Mouse (Mus musculus) CH12.LX (cell line): Measurements from ENCODE around the gene D130043K22Rik. TPM values are rescaled to one million over a fixed set of nuclear protein-coding genes. Genes with fewer than 3 reads are reported as not detected.

Experiments
- DNase-seq: peaks from one replicate; pipeline ENCODE4 v3.0.0-alpha.2; 2013; ENCODE audit errors: extremely low read depth
- H3K27ac ChIP-seq: 2 replicates; pipeline ENCODE4 v1.5.1; 2012; ENCODE audit warnings: low read depth, mild to moderate bottlenecking, control low read depth, moderate library complexity; ENCODE audit not compliant: insufficient read depth
- H3K27me3 ChIP-seq: replicated peaks from 2 replicates; pipeline ENCODE3; 2012; ENCODE audit warnings: inconsistent platforms
- H3K36me3 ChIP-seq, 2 experiments: replicated peaks in 1 of 2; 2 replicates each; pipeline versions ENCODE3 to v1.6.1; 2012; ENCODE audit warnings: inconsistent platforms in 1 of 2, low read length in 1 of 2, mild to moderate bottlenecking in 1 of 2, mixed read lengths in 1 of 2, moderate library complexity in 1 of 2; ENCODE audit not compliant: control insufficient read depth in 1 of 2, insufficient read depth in 1 of 2
- H3K4me1 ChIP-seq, 2 experiments: 2 replicates each; pipeline ENCODE4 v1.6.1; 2012; ENCODE audit warnings: inconsistent platforms in 1 of 2, moderate library complexity in 1 of 2; ENCODE audit not compliant: insufficient read depth in 2 of 2, control insufficient read depth in 1 of 2
- H3K4me2 ChIP-seq: 2 replicates; pipeline ENCODE4 v1.6.1; 2012; ENCODE audit warnings: low read depth, mild to moderate bottlenecking, control low read depth; ENCODE audit not compliant: poor library complexity, insufficient read depth, severe bottlenecking
- H3K4me3 ChIP-seq, 3 experiments: fragments of 150-350 bp in 1 of 3; sonication (generic) in 1 of 3; replicated peaks in 1 of 3; 2 replicates each; pipeline versions ENCODE3 to v1.5.1; 2011 to 2012; ENCODE audit warnings: low read depth in 2 of 3, low read length in 2 of 3, mild to moderate bottlenecking in 2 of 3, moderate library complexity in 2 of 3, control low read depth in 1 of 3, improper control_type of control experiment in 1 of 3, inconsistent platforms in 1 of 3, mixed read lengths in 1 of 3; ENCODE audit not compliant: poor library complexity in 1 of 3
- H3K79me2 ChIP-seq: replicated peaks from 2 replicates; pipeline ENCODE4 v1.6.1; 2012; ENCODE audit warnings: mild to moderate bottlenecking, moderate library complexity; ENCODE audit not compliant: control insufficient read depth, poor library complexity, insufficient read depth, severe bottlenecking; ENCODE audit errors: extremely low read depth
- H3K9ac ChIP-seq: 2 replicates; pipeline ENCODE4 v1.6.1; 2012; ENCODE audit warnings: low read depth, mild to moderate bottlenecking, control low read depth, moderate library complexity; ENCODE audit not compliant: insufficient read depth
- H3K9me3 ChIP-seq: replicated peaks from 2 replicates; pipeline ENCODE3; 2012; ENCODE audit warnings: low read length, inconsistent platforms, mixed read lengths
- CHD2 ChIP-seq: IDR thresholded peaks from 2 replicates; pipeline ENCODE4 v1.6.1; 2011; ENCODE audit warnings: low read length, improper control_type of control experiment
- E2F4 ChIP-seq: IDR thresholded peaks from 2 replicates; pipeline ENCODE4 v1.6.1; 2011; ENCODE audit warnings: low read depth, low read length, improper control_type of control experiment; ENCODE audit not compliant: insufficient replicate concordance
- ELF1 ChIP-seq: IDR thresholded peaks from 2 replicates; pipeline ENCODE4 v1.6.1; 2014; ENCODE audit warnings: low read depth, mild to moderate bottlenecking, inconsistent platforms, low read length, improper control_type of control experiment
- ETS1 ChIP-seq: conservative IDR thresholded peaks from 2 replicates; pipeline ENCODE4 v1.6.1; 2012; ENCODE audit warnings: low read depth, mild to moderate bottlenecking, inconsistent platforms, low read length, improper control_type of control experiment, moderate library complexity
- GABPA ChIP-seq: IDR thresholded peaks from 2 replicates; pipeline ENCODE4 v1.6.1; 2012; ENCODE audit warnings: low read depth, low read length, improper control_type of control experiment, inconsistent platforms; ENCODE audit not compliant: insufficient replicate concordance
- HCFC1 ChIP-seq: IDR thresholded peaks from 2 replicates; pipeline ENCODE4 v1.6.1; 2012; ENCODE audit warnings: low read depth, mild to moderate bottlenecking, inconsistent platforms, low read length, improper control_type of control experiment
- IRF4 ChIP-seq: IDR thresholded peaks from 2 replicates; pipeline ENCODE4 v1.6.1; 2014; ENCODE audit warnings: low read depth, mild to moderate bottlenecking, inconsistent platforms, low read length, improper control_type of control experiment
- KAT2A ChIP-seq: IDR thresholded peaks from 2 replicates; pipeline ENCODE4 v1.6.1; 2012; ENCODE audit warnings: low read length, improper control_type of control experiment, inconsistent platforms; ENCODE audit not compliant: insufficient replicate concordance
- MXI1 ChIP-seq: IDR thresholded peaks from 2 replicates; pipeline ENCODE4 v1.6.1; 2011; ENCODE audit warnings: mild to moderate bottlenecking, low read depth, low read length, improper control_type of control experiment
- NELFE ChIP-seq: IDR thresholded peaks from 2 replicates; pipeline ENCODE4 v1.6.1; 2011; ENCODE audit warnings: low read depth, low read length, improper control_type of control experiment
- PAX5 ChIP-seq: IDR thresholded peaks from 2 replicates; pipeline ENCODE4 v1.6.1; 2012; ENCODE audit warnings: low read length, inconsistent platforms, mixed read lengths
- POLR2A ChIP-seq: IDR thresholded peaks from 2 replicates; pipeline ENCODE4 v1.6.1; 2011; ENCODE audit warnings: low read depth, mild to moderate bottlenecking, improper control_type of control experiment, low read length
- POLR2AphosphoS2 ChIP-seq: IDR thresholded peaks from 2 replicates; pipeline ENCODE4 v1.6.1; 2011; ENCODE audit warnings: low read depth, low read length, improper control_type of control experiment
- RAD21 ChIP-seq: IDR thresholded peaks from 2 replicates; pipeline ENCODE4 v1.6.1; 2011; ENCODE audit warnings: low read depth, mild to moderate bottlenecking, low read length, improper control_type of control experiment, moderate library complexity
- RCOR1 ChIP-seq: conservative IDR thresholded peaks from 2 replicates; pipeline ENCODE4 v1.6.1; 2012; ENCODE audit warnings: low read depth, mild to moderate bottlenecking, inconsistent platforms, low read length, improper control_type of control experiment
- UBTF ChIP-seq: IDR thresholded peaks from 2 replicates; pipeline ENCODE4 v1.6.1; 2012; ENCODE audit warnings: low read depth, mild to moderate bottlenecking, inconsistent platforms, low read length, improper control_type of control experiment, moderate library complexity
- ZC3H11A ChIP-seq: IDR thresholded peaks from 2 replicates; pipeline ENCODE4 v1.6.1; 2012; ENCODE audit warnings: low read depth, mild to moderate bottlenecking, inconsistent platforms, low read length, improper control_type of control experiment
- dilution Hi-C: fragments of 300-500 bp; cut with MboI; formaldehyde crosslinking; loops from 2 replicates; pipeline ENCODE4 v1.14.3; 2020; ENCODE audit warnings: low sequenced_read_pairs; ENCODE audit not compliant: extremely low pct_unique_long_range_greater_than_20kb, extremely low pct_ligation_motif_present
- in situ Hi-C: fragments of 300-500 bp; cut with MboI; formaldehyde crosslinking; loops from 3 replicates; pipeline ENCODE4 v1.14.3; 2019; ENCODE audit warnings: low sequenced_read_pairs, low pct_ligation_motif_present, low pct_unique_long_range_greater_than_20kb, mixed read lengths
- polyA plus RNA-seq: library from polyadenylated mRNA; unstranded; fragments of >175 nt; gene quantifications from 2 replicates; pipeline ENCODE4 v1.2.1, GENCODE M21; 2012; ENCODE audit warnings: low read depth; ENCODE audit not compliant: insufficient read length
- total RNA-seq, 2 experiments: library from RNA; depleted of rRNA; stranded (reverse); fragments of 300-350 nt in 1 of 2; fragments of >200 nt in 1 of 2; gene quantifications; 2 replicates each; pipeline ENCODE4 v1.2.3; 2012 to 2014

The D130043K22Rik gene
- total and polyA plus RNA-seq, 3 experiments, result 0.04 to 0.25 (median 0.05) TPM

GRCm38 (mm10) chr13:24812521-24812920 lies 32.4 kb upstream of the D130043K22Rik start:
- no peak overlapping the region for H3K27ac ChIP-seq
- no peak overlapping the region for H3K4me3 ChIP-seq
- no peaks in the 10 kb centered on the region for H3K27me3 ChIP-seq
- TF ChIP-seq MXI1, result no peak
- TF ChIP-seq RCOR1, result no peak
- no peak for TF ChIP-seq ZC3H11A
- no peak for DNase-seq
- peaks cover 0 to 37% of the 10 kb centered on the region in 2 experiments; a peak in 2 of 4 replicates for H3K4me1 ChIP-seq
- H3K9ac ChIP-seq, result no peak overlapping the region
- peaks cover 35 to 87% of the 10 kb centered on the region in 2 experiments for H3K36me3 ChIP-seq
- H3K9me3 ChIP-seq, result no peaks in the 10 kb centered on the region
- H3K4me2 ChIP-seq, result no peak overlapping the region
- H3K79me2 ChIP-seq, result peaks cover 16% of the 10 kb centered on the region
- in situ Hi-C loops, result no loop called here
- dilution Hi-C loops, result no loop called here

GRCm38 (mm10) chr13:24814616-24815015 lies 30.3 kb upstream of the D130043K22Rik start:
- Histone ChIP-seq H3K9ac (no peak overlapping the region), H3K79me2 (peaks cover 11% of the 10 kb centered on the region), H3K27ac (no peak overlapping the region), H3K4me3 (no peak overlapping the region), H3K4me2 (no peak overlapping the region), H3K9me3 (no peaks in the 10 kb centered on the region), H3K4me1 (peaks cover 0 to 24% of the 10 kb centered on the region in 2 experiments; a peak in 2 of 4 replicates), H3K27me3 (no peaks in the 10 kb centered on the region), H3K36me3 (peaks cover 30 to 84% of the 10 kb centered on the region in 2 experiments)
- TF ChIP-seq ELF1, result no peak
- TF ChIP-seq E2F4, result no peak
- no peak for TF ChIP-seq KAT2A
- no peak for TF ChIP-seq GABPA
- no peak for TF ChIP-seq RAD21
- no peak for TF ChIP-seq NELFE
- TF ChIP-seq POLR2A, result 0 out of 2 replicates have a peak, but pooled peaks have one; percentile 13
- in situ Hi-C loops, result no loop called here
- dilution Hi-C loops, result no loop called here
- no peak for DNase-seq

DNA sequence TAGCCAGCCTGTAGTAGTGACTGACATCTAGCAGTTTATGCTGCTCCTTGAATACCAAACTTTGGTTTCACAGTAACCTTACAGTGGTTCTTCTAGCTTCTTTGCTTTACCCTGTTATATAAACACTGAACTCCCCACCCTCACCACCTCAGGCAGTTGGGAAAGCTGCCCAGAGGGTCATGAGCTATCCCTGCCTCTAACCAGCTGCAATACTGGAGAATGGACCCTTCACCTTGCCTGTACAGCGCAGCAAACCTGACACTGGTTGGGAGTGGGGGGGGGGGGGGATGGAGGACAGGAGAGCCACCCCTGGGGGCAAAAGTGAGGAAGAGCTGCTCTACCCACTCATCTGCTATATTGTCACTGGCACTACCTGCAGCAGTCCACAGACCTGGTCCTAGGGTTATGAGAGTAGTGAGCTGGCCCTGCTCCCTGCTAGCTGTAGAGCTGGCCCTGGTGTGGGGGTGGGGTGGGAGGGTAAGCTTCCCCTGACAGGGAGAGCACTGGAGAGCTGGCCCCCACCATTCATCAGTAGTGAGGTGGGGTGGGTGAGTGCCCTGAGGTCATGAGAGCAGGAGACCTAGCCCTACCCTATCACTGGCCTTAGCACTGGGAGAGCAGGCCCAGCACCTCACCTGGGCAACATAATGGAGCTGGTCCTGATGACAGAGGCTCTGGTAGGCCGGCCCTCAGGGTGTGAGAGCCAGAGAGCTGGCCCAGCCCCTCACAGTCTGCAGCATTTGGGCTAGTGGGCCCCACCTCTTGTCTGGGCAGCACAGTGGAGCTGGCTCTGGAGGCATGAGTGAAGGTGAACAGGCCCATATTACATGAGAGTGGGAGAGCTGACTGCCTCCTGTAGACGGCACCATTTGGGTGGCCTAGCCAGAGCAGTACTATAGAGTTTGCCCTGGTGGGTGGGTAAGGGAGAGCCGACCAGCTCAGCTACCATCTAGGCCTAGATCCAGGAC lies 28.5 kb upstream of the D130043K22Rik start:
- no peaks in the 10 kb centered on the region for H3K27me3 ChIP-seq
- no peak for DNase-seq
- peak; percentile 86 for TF ChIP-seq POLR2AphosphoS2
- no peak for TF ChIP-seq HCFC1
- no peak for TF ChIP-seq IRF4
- no peak for TF ChIP-seq UBTF
- TF ChIP-seq PAX5, result no peak
- peak; percentile 18; the same call in 1 of the 2 replicates for TF ChIP-seq CHD2
- no peak for TF ChIP-seq ETS1
- H3K4me2 ChIP-seq, result no peak overlapping the region
- peaks cover 0 to 13% of the 10 kb centered on the region in 2 experiments; a peak in 2 of 4 replicates for H3K4me1 ChIP-seq
- peaks cover 28 to 80% of the 10 kb centered on the region in 2 experiments for H3K36me3 ChIP-seq
- in situ Hi-C loops, result no loop called here
- no peaks in the 10 kb centered on the region for H3K9me3 ChIP-seq
- no peak overlapping the region for H3K27ac ChIP-seq
- no peak overlapping the region for H3K9ac ChIP-seq
- dilution Hi-C loops, result no loop called here
- H3K79me2 ChIP-seq, result peaks cover 4% of the 10 kb centered on the region; the same call in 1 of the 2 replicates
- no peak overlapping the region for H3K4me3 ChIP-seq
